Mouse (Mus musculus) CD4-positive helper T cell, adult 2 months (primary cell): ENCODE measurements around the gene Aqp2.

ENCODE experiments used
- DNase-seq: peaks from one replicate; pipeline ENCODE4 v3.0.0-alpha.2; 2012; ENCODE audit warnings: low read depth, missing footprints, low spot score

Gene Aqp2

DNA sequence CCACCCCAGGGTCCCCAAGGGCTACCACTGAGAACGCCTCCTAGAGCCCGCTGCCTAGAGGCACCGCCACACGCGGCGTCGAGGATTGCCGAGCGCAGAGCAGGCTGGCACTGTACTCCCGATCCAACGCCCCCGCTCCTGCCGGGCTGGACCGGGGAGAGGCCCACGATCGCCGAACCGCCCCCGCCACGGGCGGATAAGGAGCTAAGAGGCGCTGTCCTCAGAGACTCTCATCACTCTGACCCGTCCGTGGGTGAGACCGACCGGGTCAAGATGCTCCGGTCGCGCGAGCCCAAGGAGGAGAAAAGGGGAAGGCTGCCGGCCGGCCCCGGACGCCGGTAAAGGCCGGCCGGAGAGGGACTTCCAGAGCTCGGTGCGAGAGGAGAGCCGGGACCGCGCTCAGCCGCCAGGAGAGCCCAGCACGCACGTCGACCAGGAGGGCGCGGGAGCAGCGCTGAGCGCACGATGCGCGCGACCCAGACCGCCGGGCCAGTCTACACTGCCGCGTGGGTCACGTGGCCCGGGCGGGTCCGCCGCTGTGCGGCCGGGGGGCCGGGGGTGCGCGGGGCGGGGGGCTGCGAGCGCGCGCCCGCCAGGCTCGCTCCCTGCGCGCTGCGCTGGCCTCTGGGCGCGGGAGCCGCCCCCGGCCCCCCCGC, 11.7 kb downstream of the Aqp2 start, which contains the start of gene Aqp5:
Gene Aqp5 (plus strand): TSS at position 354 of the 656 bp plus-strand sequence.
- DNase-seq, result no peak

DNA sequence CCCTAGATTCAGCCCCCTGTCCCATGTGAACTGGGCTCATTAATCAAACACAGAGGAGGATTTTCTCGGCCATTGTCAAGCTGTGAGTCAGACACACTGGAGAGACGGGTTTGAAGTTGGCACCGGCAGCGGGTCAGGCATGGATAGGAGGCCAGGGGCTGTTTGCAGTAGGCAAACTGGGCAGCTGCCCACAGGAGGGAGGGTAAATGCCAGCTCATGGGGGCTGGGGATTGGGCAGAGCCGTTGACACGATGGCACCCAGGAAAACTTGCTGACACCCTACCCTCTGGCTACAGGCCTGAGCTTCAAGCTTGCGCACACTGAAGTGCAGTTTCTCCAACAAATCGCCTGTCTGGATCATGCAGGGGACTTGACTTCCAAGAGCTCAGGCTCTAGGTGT, 13.3 kb downstream of the Aqp2 start:
- no peak for DNase-seq

DNA sequence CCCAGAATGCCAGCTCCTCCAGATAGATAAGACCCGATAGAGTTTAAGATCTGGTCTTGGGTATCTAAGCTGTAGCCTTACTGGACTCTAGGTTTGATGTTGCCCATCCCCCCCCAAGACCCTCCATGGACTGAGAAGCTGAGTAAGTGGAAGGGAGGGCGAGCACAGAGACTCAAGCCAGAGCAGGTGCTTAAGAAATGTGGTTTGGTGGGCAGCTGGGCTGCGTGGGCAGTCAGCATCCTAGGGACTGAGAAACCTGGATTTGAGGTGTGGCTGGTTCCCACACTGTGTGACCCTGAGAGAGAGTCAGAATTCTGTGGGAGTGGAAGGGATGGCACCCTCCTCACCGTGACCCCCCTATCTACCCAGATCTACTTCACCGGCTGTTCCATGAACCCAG, 14.0 kb downstream of the Aqp2 start:
- DNase-seq, result no peak

DNA sequence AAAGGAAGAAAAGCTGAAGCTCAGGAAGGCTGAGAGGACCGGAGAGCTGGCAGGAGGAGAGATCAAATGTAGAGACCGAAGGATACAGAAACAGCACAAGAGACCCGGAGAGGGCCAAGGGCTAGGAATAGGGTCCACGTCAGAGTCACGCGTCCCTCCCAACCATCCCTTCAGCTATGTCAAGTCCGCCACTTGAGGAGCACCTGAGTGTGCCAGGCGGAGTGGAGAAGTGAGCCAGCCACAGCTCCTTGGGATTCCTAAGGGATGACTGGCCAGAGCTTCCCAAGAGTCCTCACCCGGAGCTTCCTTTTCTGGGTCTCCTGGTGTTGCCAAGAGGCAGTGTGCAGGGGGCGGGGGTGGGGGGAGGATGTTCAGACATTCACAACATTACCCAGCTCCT, 16.1 kb downstream of the Aqp2 start:
- no peak for DNase-seq

DNA sequence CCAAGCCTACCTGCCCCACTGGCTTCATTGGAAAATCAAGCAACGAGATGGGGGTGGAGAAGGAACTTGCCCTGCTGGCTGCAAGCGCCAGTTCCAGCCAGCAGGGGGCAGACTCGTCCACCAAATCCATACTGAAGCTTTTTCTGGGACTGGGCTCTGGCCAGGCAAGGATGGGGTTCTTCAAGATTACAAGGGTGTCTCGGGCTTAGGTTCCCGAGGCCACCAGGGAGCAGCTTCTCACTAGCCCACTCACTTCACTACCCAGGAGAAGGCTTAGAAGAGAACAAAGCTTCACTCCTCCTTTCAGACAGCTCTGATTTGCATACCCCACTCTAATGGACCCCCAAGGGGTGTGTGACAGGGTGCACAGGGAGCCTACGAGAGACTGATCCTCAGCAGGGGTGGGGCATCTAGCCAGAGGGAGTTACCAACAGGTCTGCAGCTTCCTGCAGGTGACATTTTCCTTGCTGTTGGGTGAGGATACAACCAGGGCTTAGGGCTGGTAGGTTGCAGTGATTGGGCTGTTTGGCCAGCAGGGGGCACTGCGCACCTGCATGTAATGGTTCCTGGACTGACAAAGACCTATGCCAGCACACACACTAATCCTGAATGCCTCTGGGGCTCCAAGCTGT, 17.3 kb downstream of the Aqp2 start:
- DNase-seq, result peak; percentile 76

DNA sequence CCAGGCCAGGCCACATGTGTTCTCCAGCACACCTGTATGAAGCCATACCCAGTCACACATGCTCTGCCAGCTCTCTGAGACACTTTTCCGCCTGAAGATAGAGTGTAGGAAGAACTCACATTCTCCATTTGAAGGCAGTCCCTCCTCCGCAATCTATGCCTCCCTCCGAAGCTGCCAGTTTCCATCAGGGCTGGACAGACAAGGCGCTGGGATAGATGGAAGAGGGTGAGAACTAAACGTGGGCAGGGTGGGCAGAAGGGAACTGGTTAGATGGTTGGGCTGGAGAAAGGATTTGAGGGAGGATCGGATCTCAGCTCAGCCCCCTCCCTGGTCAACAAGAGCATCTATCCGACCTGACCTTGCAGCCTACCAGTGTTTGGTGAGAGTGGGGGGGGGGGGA, 18.0 kb downstream of the Aqp2 start:
- no peak for DNase-seq

DNA sequence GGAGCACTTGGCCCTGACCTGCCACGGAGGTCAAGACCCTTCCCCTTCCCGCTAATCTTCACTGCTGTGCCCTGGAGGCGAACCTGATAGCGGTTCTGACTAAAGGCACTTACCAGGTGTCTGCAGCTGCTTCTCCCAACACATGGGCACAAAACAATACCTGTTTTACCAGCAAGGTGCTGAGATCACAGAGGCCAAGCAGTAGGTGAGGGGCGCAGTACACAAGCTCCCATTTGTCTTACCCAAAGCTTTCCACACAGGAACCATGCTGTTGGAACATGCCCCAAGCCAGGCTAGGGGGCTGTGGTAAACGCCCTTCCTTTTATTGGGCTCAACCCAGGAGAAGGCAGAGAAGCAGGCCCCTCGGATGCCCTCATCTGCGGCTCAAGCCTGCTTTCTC, 18.7 kb downstream of the Aqp2 start:
- DNase-seq, result no peak

DNA sequence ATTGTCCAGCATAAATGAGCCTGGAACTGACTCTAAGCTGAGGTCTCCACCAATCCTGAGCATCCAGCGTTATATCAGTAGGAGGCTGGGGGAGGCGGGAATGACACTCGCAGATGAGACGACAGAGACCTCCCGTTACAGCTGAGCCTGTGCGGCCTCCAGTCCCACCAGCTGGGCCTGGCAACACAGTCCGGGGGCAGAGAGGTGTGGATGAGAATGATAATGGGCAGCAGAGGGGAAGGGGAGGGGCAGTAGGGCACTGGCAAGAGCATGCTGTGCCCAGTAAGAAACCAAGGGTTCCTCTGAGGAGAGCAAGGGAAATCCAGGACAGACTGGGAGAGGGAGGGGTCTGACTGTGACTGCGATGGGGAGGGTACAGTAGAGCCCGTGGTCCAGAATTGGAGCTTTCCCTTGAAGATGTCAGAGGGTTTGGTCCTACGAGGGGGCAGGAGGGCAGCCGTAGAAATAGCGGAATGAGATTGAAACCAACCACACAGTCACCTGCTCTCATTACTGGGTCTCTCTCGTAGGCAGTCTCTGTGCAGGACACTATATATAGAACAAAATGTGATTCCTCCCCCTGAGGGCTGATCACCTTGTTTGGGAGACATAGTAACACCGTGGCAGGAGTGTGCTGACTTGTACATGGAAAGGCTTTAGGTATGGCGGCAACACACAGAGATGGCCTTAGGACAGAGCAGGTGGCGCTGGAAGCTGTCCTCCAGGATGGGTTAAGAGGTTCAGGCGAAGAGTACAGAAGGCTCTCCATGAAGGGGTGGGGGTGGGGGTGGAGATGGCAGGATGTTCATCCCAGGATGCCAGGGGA, 20.6 kb downstream of the Aqp2 start:
- no peak for DNase-seq

DNA sequence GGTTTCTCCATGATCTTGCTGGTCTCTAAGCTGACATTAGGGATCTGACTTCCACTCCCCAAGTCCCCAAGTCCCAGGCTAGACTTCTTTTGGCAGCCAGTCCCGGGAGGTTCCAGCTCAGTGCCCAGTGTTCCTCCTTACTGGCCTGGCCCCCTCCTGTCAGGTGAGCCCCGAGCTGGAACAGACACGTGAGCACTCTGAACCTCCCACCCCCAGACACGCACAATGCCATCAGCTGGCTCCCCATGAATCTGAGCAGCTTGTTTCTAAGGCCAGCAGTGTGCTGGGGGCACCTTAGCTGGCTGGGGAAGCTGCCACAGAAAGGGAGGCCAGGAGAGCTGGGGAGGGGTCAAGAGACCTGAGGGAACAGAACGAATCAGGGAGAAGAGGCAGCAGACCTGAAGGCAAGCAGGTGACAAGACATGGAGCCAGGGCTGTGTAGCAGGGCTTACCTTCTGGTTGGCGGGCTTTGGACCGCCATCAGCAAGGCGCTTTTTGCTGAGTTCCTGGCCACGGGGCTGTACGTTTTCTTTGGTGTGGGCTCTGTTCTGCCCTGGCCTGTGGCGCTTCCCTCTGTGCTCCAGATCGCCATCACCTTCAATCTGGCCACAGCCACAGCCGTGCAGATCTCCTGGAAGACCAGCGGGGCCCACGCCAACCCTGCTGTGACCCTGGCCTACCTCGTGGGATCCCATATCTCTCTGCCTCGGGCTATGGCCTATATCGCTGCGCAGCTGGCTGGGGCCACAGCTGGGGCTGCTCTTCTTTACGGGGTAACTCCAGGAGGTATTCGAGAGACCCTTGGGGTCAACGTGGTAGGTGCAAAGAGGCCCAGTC, 22.3 kb downstream of the Aqp2 start, which contains the start of gene Aqp6:
Gene Aqp6 (plus strand): TSS at position 415 of the 837 bp plus-strand sequence.
- no peak for DNase-seq

DNA sequence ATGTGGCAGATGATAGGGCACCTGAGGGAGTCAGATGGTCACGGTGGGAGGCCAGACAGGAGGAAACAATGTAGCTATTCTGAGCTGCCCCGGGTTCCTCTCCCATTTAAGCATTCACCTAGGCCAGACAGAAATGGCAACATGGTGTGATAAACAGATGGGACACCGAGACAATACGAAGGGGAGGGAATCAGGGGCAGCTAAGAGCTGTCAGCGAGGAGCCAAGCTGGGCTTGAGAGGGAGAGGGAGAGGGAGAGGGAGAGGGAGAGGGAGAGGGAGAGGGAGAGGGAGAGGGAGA, 22.9 kb downstream of the Aqp2 start:
- no peak for DNase-seq

DNA sequence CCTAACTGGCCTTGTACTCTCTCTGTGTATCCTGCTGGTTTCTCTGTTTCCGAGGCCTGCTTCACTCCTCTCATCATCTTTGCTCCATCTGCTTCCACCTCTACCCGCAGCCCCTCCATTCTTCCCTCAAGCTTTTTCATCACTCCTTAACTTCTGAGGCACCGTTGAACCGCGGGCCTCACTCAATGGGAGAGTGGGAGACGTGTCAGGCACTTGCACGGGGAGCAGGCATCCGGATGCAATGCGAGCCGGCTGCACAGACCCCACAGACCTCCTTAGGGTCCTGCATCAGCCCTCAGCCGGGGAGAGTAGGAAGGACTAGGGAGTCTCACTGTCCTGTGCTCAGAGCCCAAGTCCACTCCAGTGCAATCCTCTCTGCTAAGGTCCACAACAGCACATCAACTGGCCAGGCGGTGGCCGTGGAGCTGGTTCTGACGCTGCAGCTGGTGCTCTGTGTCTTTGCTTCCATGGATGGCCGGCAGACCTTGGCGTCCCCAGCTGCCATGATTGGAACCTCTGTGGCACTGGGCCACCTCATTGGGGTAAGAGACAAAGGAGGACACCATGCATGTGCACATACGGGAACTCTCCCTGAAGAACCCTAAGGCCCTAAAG, 23.5 kb downstream of the Aqp2 start:
- DNase-seq, result no peak

DNA sequence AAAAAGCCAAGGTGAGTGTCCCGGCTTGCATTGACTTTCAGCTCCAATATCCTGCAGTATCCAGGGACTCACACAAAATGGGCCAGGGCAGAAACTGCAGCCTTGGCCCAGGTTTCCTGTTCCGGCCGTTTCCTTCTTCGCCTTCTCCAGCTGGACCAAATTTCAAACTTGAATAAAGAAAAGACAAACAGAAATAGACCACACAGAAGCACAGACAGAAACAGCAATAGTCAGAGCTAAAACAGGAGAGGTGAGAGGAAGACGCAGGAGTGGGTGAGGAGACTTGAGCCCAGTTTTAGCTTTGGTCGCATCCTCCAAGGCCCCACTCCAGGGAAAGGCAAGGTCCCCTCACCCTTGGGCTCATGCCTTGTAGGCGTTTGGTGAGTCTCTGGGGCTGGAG, 24.4 kb downstream of the Aqp2 start:
- no peak for DNase-seq

DNA sequence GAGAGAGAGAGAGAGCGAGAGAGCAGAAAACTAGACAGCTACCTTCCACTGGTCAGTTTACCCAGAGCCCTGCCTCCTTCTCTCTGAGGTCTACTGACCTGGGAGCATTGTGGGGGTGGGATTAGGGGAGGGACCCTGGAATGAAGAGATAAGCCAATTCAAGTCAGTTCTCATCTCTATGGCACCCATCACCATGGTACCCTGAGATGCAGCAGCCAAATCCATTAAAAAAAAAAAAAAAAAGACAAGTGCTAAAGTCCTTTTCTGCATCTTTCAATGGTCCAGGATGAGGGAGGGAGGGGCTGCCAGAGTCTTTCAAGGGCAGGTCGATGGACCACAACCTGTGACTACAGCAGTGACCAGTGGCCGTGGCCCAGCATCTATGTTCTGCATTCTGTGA, 26.7 kb downstream of the Aqp2 start:
- DNase-seq, result no peak

DNA sequence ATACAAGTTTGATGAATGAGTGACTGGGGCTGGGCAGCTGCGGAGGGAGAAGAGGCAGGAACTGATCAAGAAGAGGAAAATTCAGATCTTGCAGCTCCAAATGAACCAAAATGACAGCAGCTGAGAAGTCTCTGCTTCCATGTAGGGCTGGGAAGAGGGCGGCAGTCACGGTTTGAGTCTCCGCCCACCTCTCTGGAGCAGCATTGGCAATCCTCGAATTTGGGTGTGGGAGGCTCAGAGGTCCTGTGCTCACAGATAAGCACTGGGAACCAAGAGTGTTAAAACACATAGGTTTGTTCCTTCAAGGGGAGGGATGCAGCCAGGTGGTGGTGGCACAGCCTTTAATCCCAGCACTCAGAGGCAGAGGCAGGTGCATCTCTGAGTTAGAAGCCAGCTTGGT, 27.7 kb downstream of the Aqp2 start:
- no peak for DNase-seq

DNA sequence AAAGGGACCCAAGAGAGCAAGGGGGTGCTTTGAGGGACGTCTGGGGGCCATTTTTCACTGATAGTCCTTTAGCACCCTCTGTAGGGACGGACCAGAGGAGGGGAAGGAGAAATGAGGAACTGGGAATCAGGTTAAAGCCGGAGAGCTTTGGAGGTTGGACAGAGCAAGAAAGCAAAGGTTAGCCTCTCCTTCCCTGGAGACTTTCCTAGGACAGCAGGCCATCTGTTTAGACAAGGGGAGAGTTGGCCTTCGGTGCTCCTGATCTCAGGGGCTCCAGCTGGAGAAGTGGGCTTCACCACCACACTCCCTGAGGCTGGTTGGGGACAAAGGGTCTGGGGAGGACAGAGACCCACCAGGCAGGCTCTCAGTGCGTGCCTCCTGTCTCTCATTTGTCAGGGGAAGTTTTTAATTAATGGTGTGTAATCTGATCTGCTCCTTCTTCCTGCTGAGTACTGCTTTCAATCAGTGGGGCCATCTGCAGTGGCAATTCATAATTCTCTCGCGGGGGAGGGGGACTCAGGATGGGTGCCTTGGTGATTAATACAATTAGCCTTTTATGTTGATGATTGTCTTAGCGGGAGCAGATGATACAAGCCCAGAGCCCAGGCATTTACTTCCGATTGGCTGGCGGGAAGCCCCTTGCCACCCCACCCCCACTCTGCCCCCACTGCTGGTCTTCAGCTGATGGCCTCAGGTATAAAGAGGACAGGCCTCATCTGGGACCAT, 28.7 kb downstream of the Aqp2 start:
- DNase-seq, result no peak

DNA sequence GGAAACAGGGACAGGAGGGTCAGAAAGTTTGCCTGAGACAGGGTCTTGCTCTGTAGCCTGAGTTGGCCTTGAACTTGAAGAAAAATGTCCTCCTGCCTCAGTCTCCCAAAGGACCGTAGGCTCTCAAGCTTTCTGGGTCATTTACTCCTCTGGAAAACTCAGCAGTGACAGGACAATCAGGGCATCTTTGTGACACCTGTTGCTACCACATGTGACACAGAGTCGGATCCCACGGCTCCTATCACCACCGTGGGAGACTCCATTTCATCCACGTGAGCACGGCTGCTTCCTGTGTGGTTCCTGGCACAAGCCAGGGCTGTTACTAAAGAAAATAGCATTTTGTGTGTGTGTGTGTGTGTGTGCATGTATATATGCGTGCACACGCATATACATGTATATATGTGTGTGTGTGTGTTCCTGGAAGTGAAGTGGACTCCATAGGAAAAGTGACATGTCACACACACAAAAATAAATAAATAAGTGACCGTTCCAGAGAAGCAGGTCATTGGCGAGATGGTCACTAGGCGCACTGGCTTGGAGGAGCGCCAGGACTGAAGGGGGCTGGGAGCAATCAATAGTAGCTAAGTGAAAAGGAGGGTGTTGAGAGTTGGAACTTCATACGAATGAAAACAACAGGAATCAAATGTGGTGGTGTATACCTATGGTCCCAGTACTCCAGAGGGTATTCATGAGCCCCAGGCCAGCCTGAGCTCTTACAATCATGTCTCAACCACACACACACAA, 29.7 kb downstream of the Aqp2 start:
- no peak for DNase-seq

DNA sequence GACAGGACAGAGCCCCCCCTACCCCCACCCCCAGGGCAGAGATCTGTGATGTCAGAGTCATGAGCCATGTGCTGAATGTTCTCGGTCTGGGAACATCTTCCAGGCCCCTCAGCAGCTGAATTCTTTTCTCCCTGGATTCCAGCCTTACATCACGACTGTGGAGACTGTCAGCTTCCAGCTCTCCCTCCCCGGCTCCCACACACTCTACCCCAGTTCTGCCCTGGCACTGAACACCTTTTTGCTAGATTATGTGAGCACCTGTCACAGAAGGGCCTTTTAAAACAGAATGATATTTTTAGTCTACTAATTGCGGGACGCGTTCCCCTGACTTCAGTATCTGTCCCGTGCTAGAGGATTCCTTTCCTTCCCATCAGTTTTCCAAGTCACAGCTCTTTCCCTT, 32.7 kb downstream of the Aqp2 start:
- no peak for DNase-seq

DNA sequence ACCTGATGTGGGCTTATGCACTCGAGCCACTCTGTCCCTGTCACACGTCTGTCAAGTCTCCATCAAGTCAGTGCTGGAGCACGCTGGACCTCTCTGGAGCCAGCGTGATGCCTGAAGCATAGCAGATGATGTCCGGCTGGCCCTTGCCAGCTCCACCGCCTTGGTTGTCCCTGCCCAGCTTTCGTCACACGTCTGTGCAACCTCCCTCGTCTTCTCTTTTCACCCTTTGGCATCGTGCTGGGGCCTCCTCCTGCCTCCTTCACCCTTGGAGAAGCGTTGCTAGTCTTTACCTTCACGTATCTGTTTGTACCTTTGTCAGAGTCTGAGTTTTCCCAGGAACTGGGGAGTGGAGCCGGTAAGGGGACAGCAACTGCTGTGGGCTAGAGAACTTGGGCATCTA, 35.4 kb downstream of the Aqp2 start:
- DNase-seq, result no peak

DNA sequence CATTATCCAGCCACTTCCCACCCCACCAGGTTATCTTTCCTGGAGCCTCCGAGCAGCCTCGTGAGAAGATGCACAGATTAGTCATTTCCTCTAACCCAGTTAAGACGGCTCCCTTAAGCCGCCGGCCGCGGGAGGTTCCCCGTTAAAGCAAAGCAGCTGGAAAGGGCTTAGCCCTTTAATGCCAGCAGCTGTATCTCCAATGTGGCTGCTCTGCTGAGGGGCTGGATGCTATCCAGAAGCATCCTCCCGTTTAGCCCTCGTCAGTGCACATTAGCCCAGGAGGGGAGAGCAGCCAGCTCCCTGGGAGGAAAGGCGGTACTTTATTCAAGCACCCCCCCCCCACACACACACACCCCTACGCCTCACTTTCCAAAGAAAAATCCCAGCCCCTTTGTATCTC, 35.9 kb downstream of the Aqp2 start:
- no peak for DNase-seq

DNA sequence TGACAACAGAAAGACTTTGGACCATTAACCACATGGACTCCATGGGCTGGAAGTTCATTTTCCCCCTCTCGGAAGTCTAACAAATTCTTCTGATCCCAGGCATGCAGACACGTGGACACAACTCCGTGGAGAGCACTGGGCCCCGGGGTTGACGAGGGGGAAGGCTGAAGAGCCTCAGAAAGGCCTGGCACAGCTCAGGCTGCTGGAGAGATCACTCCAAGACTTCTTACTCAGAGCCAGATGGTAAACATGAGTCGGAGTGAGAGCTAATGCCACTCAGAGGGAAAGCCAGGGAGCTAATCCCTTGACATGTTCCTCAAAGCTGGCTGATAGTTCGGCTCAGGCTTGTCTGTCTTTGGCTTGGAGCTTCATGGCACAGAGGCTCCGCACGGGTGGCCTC, 36.4 kb downstream of the Aqp2 start:
- DNase-seq, result no peak
